Mouse (Mus musculus): Measurements from ENCODE around the gene 0610040J01Rik. TPM values are rescaled to one million over a fixed set of nuclear protein-coding genes. Genes with fewer than 3 reads are reported as not detected.

Gene 0610040J01Rik
- polyA plus RNA-seq, 1 experiment from 2014 or later = 5.7 TPM

DNA sequence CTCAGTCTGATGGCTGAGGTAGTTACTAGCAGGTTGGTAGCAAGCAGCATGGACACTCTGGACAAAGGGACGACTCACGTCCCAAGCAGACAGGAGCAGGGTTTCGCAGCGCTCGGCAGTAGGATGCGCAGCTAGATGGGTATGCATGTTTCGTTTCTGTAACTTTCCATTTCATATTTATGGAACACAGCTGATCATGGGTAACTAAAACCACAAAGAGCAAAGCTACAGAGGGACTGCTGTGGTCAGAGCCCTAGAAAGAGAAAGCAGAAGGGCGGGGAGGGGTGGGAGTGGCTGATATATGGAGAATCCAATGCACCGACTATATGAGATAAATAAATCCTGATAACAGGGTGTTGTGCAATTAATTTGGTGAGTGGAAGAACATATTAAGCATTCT lies 131.1 kb downstream of the 0610040J01Rik start:
- Histone ChIP-seq H3K9ac (no peak overlapping the region), H3K27me3 (no peaks in the 10 kb centered on the region), H3K4me1 (no peaks in the 10 kb centered on the region), H3K27ac (no peak overlapping the region), H3K36me3 (no peaks in the 10 kb centered on the region), H3K4me3 (no peak overlapping the region), H3K9me3 (no peaks in the 10 kb centered on the region), H3K4me2 (replicated peaks) (no peak overlapping the region)
- no peak for ATAC-seq (ENCODE audit: insufficient number of reproducible peaks, insufficient read depth, low FRiP score, low TSS enrichment)
- 89% methylated on average over 9 of the region's 9 CpGs for WGBS

DNA sequence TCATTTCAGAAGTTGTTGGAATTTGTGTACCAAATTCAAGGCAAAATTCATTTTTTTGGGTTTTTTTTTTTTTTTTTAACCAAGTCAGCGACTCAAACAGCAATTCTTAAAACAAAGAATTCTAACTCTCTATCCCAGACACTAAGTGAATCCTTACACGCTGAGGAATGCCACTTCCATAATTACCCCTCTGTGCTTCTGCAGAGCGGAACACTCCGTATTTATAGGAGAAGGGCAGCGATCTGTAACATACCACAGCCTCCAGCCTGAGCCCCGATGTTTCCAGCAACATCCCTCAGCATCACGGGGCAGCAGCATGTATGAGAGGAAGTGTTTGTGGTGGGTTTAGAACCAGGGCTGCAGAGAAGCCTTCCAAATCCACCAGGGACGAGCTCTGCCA lies 135.4 kb downstream of the 0610040J01Rik start:
- H3K27me3 ChIP-seq = no peaks in the 10 kb centered on the region
- no peak overlapping the region for H3K27ac ChIP-seq
- no peak for ATAC-seq (ENCODE audit: insufficient number of reproducible peaks, insufficient read depth, low FRiP score, low TSS enrichment)
- H3K9me3 ChIP-seq = no peaks in the 10 kb centered on the region
- 34% methylated on average over 8 of the region's 8 CpGs for WGBS
- no peak overlapping the region for H3K9ac ChIP-seq
- no peaks in the 10 kb centered on the region for H3K36me3 ChIP-seq
- no peak overlapping the region for H3K4me3 ChIP-seq
- H3K4me2 ChIP-seq (replicated peaks) = no peak overlapping the region
- H3K4me1 ChIP-seq = peaks cover 7% of the 10 kb centered on the region; the same call in 1 of the 2 replicates

DNA sequence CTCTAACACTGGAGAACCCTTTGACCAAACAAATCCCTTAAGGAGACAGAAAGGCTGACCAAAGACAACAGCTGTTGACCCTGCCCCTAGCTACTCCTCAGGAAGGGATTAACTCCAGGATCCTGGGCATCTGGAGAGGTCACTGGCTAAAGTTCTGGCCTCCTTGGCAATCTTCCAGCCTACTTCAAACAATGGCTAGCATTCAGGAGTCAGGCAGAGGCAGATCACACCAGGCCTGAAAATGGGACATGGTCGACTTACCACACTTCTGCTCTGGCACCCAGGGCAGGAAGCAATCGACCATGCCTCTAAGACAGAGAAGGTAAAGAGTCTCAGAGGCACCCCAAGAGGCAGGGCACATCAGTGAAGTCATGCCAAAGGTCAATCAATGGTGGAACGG lies 137.0 kb downstream of the 0610040J01Rik start:
- Histone ChIP-seq H3K36me3 (no peaks in the 10 kb centered on the region), H3K4me3 (no peak overlapping the region), H3K4me1 (peaks cover 7% of the 10 kb centered on the region; the same call in 1 of the 2 replicates), H3K27me3 (no peaks in the 10 kb centered on the region), H3K9ac (no peak overlapping the region), H3K9me3 (no peaks in the 10 kb centered on the region), H3K27ac (no peak overlapping the region), H3K4me2 (replicated peaks) (no peak overlapping the region)
- WGBS = 6% methylated on average over 3 of the region's 3 CpGs
- no peak for ATAC-seq (ENCODE audit: insufficient number of reproducible peaks, insufficient read depth, low FRiP score, low TSS enrichment)

Other genes with a start within 250 kb of the 0610040J01Rik start
- 0.36 and 0.67 TPM in 2 replicates for gene Nwd2, start 163.3 kb upstream of the 0610040J01Rik start, polyA plus RNA-seq (2016; fragmentation: Nextera tagmentation; extraction: Ambion mirVana)
- 19.5 and 22.1 TPM in 2 replicates for gene Rell1, start 156.5 kb downstream of the 0610040J01Rik start, polyA plus RNA-seq (2016; fragmentation: Nextera tagmentation; extraction: Ambion mirVana)

All from embryonic facial prominence, embryonic 12.5 days (tissue).